Mouse (Mus musculus) retina, postnatal 7 days (tissue): ENCODE results near the gene Gipr.
"Not testable (repeated sequence)": the region's sequence is repeated elsewhere in the genome, so short reads cannot be mapped to it uniquely, and the experiment has no call there.

Source experiments
- DNase-seq: peaks from one replicate; pipeline ENCODE4 v3.0.0-alpha.2; 2012; ENCODE audit warnings: low read depth, low spot score

Gipr gene

GRCm38 (mm10) chr7:19178443-19179092 lies 12.6 kb upstream of the Gipr start:
- DNase-seq = peak; percentile 66

- DNase-seq = no peak
These were observed 12.1 kb upstream of the Gipr start for GRCm38 (mm10) chr7:19178035-19178434.

DNA sequence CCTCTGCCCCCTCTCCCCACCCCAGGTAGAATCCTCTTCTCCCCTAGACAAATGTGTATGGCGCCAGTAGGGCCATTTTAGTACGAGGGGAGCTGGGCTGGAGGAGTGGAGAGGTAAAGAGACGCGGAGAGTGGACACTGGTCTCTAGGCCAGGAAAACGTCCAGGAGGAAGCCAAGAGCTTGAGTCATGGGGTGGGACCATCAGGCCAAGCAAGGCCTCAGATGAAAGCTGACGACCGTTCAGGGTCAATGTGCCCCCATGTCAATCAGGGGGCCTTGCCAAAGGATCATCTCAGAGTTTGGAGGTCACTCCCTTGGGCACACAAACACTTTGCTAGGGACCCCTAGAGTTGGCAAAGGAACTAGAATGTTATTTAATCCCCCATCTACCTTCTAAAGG lies 11.3 kb upstream of the Gipr start:
- DNase-seq = no peak

DNA sequence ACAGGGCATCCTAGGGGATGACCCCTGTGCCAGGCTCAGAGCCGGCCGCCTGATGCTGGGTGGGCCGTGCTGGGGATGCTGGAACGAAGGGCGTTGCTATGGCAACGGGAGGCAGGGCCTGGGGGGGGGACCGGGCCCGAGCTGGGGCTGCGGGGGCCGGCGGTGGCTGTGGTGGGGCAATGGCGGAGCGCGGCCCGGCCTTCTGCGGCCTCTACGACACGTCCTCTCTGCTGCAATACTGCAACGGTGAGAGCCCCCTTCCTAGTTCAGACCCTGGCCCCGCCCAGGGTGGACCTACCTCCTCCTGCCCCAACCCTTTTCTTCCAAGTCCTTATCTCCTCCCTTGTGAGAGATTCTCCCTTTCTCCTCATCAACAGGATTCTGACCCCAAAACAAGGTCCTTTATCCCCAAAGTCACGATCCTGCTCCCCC lies 10.6 kb upstream of the Gipr start:
- no peak for DNase-seq

- DNase-seq = peak; percentile 75
These were observed 10.0 kb upstream of the Gipr start, which contains the start of gene Eml2 for GRCm38 (mm10) chr7:19175708-19176515. Gene Eml2, plus strand, starts transcription at chr7:19176421.

DNA sequence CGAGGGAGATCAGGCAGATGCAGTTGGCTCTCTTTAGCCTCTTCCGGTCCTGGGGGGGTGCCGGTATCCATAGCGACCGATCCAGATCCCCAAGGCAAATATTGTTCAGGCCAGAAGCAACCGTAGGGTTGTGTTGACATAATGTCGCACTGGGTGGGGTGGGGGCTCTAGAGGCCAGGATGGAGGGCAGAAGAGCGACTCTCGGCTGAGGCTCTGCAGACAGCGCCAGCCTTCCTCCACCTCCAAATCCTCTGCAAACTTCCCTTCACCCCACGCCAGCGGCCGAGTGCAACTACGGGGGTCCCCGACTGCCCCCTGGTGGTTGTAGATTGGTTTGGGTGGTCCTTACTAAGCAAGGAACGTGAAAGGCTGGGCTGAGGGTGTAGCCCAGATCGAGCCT lies 6.9 kb upstream of the Gipr start:
- peak; percentile 72 for DNase-seq

GRCm38 (mm10) chr7:19171831-19172230 lies 5.9 kb upstream of the Gipr start:
- no peak for DNase-seq

DNA sequence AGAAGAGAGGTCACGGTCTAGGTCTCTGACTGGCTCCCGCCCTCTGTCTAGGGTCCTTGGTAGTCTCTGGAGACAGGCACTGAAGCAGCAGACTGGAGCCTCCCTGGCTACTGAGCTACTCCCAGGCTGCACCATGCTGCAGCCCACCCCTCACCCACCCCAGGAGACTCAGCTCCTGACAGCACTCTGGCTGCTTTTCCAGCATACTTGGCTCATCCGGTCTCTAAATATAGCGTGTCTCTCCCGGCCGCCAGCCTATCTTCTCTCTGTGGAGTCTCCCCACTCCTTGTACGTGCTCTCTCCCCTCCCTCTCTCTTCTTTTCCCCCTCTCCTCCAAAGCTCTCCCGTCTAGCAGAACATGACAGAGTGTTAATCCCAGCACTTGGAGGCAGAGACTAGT lies 4.2 kb upstream of the Gipr start:
- DNase-seq = no peak

DNA sequence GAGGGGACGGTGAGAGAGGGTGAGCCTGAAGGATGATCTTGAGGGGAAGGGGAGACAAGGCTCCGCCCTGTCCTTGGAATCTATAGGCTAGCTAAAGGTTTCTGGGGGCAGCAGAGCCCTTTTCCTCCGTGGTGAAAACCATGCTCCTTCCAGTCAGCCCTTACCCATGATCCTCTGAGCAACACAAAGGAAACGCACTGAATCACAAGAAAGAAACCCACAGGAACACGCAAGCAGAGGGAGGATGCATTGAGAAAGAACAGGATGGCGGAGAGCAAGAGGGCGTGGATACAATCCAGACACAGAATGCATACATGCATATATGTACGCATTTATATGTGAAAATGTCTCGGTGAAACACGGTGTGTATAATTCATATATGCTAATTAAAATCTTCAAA lies 3.6 kb upstream of the Gipr start:
- DNase-seq = no peak

DNA sequence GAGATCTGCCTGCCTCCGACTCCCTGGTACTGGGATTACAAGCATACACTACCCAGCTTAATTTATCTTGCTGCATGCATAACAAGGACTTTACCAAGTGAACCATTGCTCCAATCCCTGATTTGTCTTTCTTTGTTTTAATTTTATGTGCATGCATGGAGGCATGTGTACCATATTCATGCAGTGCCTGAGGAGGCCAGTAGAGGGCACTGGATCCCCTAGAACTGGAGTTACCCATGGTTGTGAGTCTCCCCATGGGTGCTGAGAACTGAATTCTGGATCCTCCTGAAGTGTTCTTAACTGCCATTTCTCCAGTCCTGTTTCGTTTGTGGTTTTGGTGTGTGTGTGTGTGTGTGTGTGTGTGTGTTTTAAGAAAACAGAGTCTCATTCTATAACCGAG lies 1.1 kb upstream of the Gipr start:
- no peak for DNase-seq

- no peak for DNase-seq
These were observed 949 bp downstream of the Gipr start for GRCm38 (mm10) chr7:19164978-19165377.

DNA sequence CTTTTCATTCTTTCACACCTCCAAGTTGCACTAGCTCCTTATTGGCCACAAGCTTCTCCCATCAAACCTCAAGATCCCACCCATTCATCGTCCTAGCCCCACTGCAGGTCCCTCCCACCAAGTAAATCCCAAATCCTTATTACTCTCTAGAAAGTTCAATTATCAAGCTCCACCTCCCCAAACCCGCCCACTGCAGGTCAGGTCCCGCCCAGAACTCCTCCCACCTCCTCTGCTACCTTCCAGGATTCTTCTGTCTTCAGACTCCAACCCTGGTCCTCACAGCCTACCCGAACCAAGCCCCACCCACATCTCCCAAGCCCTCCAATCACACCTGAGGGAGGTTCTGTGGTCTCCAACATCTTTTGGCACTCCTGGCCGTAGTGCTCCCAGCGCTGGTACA lies 1.7 kb downstream of the Gipr start:
- no peak for DNase-seq

GRCm38 (mm10) chr7:19163752-19164151 lies 2.2 kb downstream of the Gipr start:
- DNase-seq = no peak

DNA sequence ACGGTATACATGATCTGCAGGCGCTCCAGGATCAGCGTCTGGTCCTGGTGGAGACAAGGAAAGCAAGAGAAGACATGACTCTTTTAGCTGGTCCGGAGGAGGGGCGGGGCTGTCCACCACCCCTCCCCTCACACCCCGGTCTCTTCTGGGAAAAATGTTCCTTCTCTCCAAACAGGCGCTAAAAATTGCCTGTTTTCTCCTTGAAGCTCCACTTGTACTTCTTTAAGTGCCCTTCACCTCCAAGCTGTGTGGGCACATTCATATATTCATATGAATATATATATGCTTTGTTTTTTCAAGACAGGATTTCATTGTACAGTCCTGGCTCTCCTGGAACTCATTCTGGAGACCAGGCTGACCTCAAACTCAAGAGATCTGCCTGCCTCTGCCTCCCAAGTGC lies 3.0 kb downstream of the Gipr start:
- DNase-seq = no peak

GRCm38 (mm10) chr7:19160115-19160514 lies 5.8 kb downstream of the Gipr start:
- DNase-seq = no peak

DNA sequence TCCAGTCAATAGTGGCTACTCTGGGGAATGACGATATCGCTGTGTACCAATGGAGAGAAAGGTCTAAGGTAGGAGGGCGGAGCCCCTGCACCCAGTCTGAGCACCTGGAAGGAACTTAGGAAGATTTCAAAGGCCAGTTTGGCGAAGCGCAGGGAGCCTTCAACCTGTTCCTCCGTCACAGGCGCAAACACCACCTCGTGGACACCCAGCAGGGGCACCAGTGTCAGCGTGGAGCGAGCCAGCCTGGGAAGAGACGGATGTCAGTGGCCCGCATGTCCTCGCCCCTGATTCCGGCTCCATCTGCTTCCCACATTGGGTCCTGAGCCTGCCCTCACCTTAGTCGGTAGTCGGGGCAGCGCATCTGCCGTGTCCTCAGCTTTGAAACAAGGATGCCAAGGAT lies 6.5 kb downstream of the Gipr start:
- DNase-seq = no peak

DNA sequence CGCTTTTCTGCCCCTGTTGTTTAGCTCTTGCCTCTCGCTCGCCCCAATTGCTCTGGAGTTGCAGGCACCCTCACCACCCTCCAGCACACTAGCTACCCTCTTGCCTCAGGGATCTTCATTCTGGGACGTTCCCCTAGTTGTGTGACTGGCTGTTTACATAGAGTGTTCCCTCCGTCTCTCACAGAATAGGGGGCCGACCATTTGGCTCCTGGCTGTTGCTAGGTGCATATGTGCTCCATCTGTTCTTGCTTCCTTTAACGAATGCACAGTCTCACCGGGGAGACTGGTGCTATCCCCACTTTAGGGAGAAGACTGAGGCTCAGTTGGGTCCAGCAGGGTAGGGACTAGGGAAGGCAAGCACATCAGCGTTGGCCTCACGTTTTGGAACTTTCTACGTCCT lies 7.3 kb downstream of the Gipr start:
- DNase-seq = no peak

- DNase-seq = peak; percentile 72
These were observed 8.6 kb downstream of the Gipr start for GRCm38 (mm10) chr7:19157160-19157800.

DNA sequence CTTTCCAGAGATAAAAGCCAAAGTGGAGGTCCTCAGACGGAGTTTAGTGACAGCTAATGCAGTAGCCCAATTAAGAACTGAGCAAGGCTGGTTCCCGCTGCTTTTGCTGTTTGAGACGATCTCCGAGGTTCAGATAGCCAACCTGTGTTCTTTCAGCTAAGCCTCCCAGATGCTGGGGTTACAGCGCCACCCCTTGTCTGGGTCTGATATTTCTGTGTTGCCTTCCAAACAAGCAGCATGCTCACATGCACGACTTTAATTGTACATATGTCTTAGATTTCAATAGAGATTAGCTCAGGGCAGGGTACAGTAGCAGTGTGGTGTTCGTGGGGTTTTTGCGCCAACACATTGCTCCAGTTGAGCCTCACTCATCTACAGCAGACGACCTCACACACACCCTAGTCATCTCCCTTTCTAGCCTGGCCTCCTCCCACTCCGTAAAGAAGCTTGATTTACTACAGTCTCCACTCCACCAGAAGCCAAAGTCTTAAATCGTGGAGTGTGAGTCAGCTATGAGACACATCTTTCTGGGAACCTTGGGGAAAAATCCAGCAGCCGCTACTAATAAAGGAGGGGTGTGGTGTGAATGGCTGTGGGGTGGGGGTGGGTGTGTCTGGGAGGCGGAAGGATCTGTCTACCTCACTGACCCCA lies 10.0 kb downstream of the Gipr start:
- no peak for DNase-seq

GRCm38 (mm10) chr7:19154796-19155195 lies 11.1 kb downstream of the Gipr start:
- no peak for DNase-seq

DNA sequence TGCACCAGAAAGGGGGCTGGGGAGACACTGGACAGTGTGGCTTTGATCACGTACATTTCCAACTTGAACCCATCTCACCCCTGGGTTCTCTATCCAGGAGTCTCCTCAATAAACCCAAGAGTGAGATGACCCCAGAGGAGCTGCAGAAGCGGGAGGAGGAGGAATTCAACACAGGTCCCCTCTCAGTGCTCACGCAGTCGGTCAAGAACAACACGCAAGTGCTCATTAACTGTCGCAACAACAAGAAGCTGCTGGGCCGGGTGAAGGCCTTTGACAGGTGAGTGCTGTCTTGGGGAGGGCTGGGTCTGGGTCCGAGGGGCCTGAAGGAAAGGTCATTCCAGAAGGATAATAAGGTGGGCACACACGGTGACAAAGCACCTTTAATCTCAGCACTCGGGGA lies 14.8 kb downstream of the Gipr start:
- DNase-seq = not testable (repeated sequence)

DNA sequence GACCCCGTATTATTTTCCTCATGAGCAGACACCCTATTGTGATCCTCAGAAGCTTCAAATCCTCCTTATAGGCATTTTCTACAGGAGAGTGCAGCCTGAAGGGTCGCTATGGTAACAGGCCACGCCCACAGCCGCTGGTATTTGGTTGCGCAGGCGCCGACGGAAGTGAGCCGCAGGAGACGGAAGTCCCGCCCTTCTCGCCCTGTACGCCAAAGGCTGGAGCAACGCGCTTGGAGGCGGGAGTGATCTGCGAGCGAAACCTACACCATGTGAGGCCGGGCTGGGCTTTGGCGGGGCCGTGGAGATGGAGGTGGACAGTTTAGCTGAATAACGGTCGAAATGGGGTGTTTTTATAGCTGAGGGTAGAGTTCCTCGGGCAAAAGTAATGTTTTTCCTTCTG lies 16.3 kb downstream of the Gipr start, which contains the start of gene Snrpd2:
Gene Snrpd2, plus strand, starts transcription at position 97 of the 400 bp plus-strand sequence.
- DNase-seq = peak; percentile 92
